Mouse (Mus musculus) embryonic fibroblast, embryonic 13.5 days (primary cell): ENCODE measurements around the gene Gdi2. TPM values are rescaled to one million over a fixed set of nuclear protein-coding genes. Genes with fewer than 3 reads are reported as not detected.
"Not testable (repeated sequence)": the region's sequence is repeated elsewhere in the genome, so short reads cannot be mapped to it uniquely, and the experiment has no call there.

ENCODE experiments used
- H3K27ac ChIP-seq: 2 replicates; pipeline ENCODE4 v1.5.1; 2012; ENCODE audit warnings: low read length, control low read depth, inconsistent platforms; ENCODE audit not compliant: insufficient read depth
- H3K4me1 ChIP-seq: 2 replicates; pipeline ENCODE4 v1.6.1; 2011; ENCODE audit warnings: low read length; ENCODE audit not compliant: control insufficient read depth, insufficient read depth
- H3K4me3 ChIP-seq: 2 replicates; pipeline ENCODE4 v1.5.1; 2011; ENCODE audit warnings: mild to moderate bottlenecking, control low read depth, low read length; ENCODE audit not compliant: insufficient read depth
- CTCF ChIP-seq: IDR thresholded peaks from 2 replicates; pipeline ENCODE4 v1.5.1; 2011; ENCODE audit warnings: mild to moderate bottlenecking, control low read depth, low read length, moderate library complexity, borderline replicate concordance; ENCODE audit not compliant: insufficient read depth
- POLR2A ChIP-seq: IDR thresholded peaks from 2 replicates; pipeline ENCODE4 v1.6.1; 2011; ENCODE audit warnings: low read depth, mild to moderate bottlenecking, control low read depth, low read length, moderate library complexity
- polyA plus RNA-seq: library from polyadenylated mRNA; stranded (reverse); fragments of >200 nt; gene quantifications from 2 replicates; pipeline ENCODE4 v1.2.4, GENCODE M21; 2011; ENCODE audit warnings: low read depth; ENCODE audit not compliant: missing spikeins, insufficient read length

The Gdi2 gene
- 867 and 944 TPM in 2 replicates for polyA plus RNA-seq

DNA sequence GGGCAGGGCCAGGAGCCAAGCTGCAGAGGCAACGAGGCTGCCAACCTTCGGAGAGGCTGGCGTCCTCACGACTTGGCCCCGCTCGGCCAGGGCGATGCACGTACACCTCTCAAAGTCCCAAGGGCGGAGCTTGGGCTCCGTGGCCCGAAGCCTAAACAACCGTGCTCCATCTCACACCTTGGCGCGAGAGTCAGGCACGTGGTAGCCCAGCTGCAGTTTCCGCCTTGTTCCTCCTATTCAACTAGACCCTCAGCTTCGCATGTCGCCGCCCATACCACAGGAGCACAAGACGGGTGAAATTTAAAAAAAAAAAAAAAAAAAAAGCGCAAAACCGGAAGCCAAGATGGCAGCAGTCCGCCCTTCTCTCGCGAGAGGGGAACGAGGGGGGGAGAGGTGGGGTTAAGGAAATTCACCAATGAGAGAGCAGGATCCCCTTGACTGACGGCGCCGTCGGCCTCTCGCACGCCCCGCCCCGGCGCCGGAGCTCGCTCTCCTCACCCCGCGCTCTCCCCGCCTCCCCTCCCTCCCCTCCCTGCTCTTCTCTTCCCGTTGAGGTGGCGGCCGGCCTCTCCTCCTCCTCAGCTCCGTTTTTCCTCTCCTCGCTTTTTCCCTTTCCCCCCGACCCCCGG lies at the start of gene Gdi2:
Gene Gdi2, plus strand, starts transcription at position 470 of the 629 bp plus-strand sequence.
- peaks cover 2% of the 10 kb centered on the region; the same call in 1 of the 2 replicates for H3K4me1 ChIP-seq
- peak within 1 kb of the TSS; percentile 89 for H3K27ac ChIP-seq
- peak within 1 kb of the TSS; percentile 93 for H3K4me3 ChIP-seq
- TF ChIP-seq CTCF (no peak), POLR2A (peak; percentile 90)

DNA sequence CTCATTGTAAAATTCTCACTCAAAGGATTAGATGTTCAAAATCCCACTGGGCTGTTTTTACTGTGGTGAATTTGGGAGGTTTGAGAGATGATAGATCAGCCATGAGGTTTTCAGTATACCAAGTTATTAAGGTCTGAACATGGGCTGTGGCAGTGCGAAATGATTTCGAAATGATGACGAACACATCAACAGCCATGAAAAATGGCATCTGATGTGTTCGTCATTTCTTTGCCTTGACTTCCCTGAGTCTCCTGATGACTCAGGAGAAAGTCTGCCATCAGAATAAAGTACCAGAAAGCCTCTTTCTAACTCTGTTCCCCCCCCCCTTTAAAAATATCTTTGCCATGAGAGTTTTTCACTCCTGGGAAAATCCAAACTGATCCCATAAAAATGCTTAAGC lies 42.3 kb upstream of the Gdi2 start:
- no peak overlapping the region for H3K27ac ChIP-seq
- H3K4me3 ChIP-seq = no peak overlapping the region
- TF ChIP-seq CTCF (no peak), POLR2A (no peak)
- no peaks in the 10 kb centered on the region for H3K4me1 ChIP-seq

DNA sequence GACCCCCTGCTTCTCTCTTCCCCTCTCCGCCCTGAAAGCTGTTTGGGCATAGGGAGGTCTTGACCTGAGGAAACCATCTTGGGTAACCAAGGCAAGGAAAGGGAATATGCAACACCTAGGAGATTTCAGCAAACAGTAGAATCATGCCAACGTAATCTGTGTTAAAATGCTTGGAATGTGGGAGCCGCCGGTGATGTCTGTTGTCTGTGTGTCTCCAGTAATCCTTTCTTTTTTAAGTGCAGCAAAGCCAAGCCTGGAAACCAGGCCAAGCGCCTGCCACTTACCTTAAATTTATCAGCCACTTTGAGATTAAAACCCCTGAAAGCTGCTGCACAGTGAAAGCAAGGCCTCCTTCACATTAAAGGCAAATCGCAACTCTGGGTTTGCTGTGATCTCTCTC lies 36.8 kb upstream of the Gdi2 start:
- not testable (repeated sequence) for H3K27ac ChIP-seq, H3K4me3 ChIP-seq, H3K4me1 ChIP-seq

DNA sequence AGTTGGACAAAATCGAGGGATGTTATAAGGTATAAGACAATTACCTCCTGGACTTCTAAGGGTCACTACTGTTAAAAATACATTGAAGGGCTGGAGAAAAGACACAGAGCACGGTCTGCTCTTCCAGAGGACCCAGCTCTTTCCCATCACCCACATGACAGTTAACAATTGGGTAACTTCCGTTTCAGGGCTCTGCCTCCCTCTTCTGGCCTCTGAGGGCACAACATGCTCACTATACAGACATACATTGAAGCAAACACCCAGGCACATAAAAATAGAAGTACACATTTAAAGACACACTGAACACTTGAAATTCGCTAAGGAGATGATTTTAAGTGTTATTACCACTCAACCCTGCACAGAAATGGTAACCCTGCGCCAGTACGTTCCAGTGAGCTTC lies 22.5 kb upstream of the Gdi2 start:
- TF ChIP-seq CTCF = peak; percentile 19; the same call in 1 of the 2 replicates
- H3K27ac ChIP-seq, H3K4me3 ChIP-seq, H3K4me1 ChIP-seq: not testable (repeated sequence)

DNA sequence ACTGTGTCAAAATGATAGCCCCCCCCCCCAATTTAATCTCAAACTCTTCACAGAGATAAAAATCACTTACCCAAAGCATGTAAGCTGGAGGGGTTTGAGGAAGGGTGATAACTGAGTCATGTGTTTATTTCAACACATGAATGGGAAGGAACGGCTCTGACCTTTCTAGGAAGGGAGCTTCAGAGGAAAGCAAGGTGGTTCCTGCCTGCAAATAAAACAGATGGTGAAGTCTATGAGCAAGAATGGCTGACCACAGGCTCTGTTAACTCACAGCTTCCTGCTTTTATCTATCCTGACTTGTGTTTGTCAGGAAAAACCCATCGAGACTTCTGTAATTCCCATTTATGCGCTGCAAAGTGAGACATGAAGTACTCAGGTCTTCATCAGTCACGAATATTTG lies 18.5 kb upstream of the Gdi2 start:
- H3K27ac ChIP-seq, H3K4me3 ChIP-seq, H3K4me1 ChIP-seq: not testable (repeated sequence)

- H3K4me1 ChIP-seq, H3K4me3 ChIP-seq, H3K27ac ChIP-seq: not testable (repeated sequence)
These were observed 17.9 kb upstream of the Gdi2 start for GRCm38 (mm10) chr13:3519994-3520393.

DNA sequence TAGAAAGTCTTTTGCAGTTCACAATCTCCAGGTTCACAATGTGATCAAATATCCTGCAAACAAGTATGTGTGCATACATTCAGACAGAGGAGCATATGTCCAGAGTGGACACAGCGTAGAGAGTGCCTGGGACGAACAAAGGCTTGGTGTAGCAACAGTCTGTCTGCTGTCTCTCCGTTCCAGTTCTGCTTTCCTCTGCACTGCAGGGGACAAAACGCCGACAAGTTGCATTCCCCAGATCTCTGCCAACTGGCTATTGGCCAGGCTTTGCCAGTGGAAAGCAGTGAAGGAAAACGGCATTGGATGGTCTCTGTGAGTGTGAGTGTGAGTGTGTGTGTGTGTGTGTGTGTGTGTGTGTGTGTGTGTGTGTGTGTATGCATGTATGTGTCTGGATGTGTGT lies 14.4 kb upstream of the Gdi2 start:
- Histone ChIP-seq H3K4me1 (no peaks in the 10 kb centered on the region), H3K27ac (no peak overlapping the region), H3K4me3 (no peak overlapping the region)
- no peak for TF ChIP-seq POLR2A
- TF ChIP-seq CTCF = no peak

GRCm38 (mm10) chr13:3523946-3524345 lies 13.9 kb upstream of the Gdi2 start:
- no peak for TF ChIP-seq CTCF
- TF ChIP-seq POLR2A = no peak
- no peak overlapping the region for H3K4me3 ChIP-seq
- H3K4me1 ChIP-seq = no peaks in the 10 kb centered on the region
- no peak overlapping the region for H3K27ac ChIP-seq

- Histone ChIP-seq H3K4me3 (no peak overlapping the region), H3K27ac (no peak overlapping the region)
- TF ChIP-seq POLR2A (no peak), CTCF (no peak)
These were observed 12.2 kb upstream of the Gdi2 start for GRCm38 (mm10) chr13:3525611-3526051.

DNA sequence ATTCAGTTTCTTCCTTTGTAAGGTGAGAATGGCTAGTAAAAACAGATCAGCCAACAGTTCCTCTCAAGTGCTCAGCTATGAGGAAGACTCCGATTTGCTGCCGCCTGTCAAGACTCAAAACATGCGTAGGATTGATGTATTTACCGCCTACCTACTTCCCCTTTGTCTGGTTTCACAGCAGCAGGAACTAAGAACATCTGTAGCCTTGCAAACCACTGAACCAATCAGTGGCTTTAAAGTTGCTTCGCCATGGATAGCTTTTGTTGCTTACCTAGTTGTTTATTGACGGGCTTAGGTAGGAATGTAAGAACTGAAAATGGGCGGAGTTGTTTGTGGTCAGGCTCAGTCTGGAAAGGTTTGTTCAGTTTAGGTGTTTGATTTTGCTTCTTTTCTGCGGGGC lies 11.5 kb upstream of the Gdi2 start:
- no peak for TF ChIP-seq POLR2A
- no peak for TF ChIP-seq CTCF
- Histone ChIP-seq H3K27ac (no peak overlapping the region), H3K4me1 (no peaks in the 10 kb centered on the region), H3K4me3 (no peak overlapping the region)

More at GRCm38 (mm10) chr13:3525611-3526051, 12.2 kb upstream of the Gdi2 start:
- no peaks in the 10 kb centered on the region for H3K4me1 ChIP-seq

DNA sequence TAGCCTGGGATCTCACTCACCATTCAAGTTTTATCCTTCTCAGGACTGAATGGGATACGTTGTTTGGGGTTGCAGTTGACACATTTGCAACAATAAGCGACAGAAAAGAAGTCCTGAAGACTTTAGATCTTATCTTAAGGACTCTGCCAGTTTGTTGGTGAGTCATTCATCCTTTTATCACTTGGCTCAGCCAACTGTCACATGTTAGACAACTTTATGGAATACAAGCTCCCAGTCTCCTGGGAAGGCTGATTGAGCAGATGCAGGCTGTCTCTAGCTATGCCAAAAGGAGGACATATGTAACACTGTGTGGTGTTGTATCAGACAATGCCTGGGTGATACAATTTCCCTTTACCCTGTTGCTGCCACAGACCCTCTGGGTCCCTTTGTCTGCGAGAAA lies 7.4 kb upstream of the Gdi2 start:
- Histone ChIP-seq H3K4me1 (no peaks in the 10 kb centered on the region), H3K27ac (no peak overlapping the region), H3K4me3 (no peak overlapping the region)
- no peak for TF ChIP-seq POLR2A
- no peak for TF ChIP-seq CTCF

DNA sequence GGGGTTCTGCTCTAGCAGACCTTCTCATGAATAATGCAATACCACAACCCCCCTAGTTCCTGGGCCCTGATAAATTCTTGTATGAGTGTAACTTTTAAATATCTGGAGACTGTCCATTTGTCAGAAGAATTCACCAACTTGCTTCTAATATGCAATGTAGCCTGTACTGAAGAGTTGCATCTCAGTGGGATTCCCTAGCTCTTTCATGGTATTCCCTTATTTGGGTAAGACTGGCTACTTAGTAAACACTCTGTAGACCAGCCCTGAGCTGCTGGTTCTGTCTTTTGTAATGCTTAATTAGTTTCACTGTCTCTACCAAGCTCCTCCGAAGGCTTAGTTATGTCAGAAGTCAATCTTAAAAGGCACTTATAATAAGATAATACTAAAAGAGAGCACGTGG lies 6.7 kb upstream of the Gdi2 start:
- H3K27ac ChIP-seq, H3K4me1 ChIP-seq, H3K4me3 ChIP-seq: not testable (repeated sequence)
